Mouse (Mus musculus): ENCODE results near the gene Bcl2l13. TPM values are rescaled to one million over a fixed set of nuclear protein-coding genes. Genes with fewer than 3 reads are reported as not detected.

Gene Bcl2l13
- total RNA-seq, 2 experiments from 2014 or later: 78.0 to 89.4 TPM

Small RNA genes within 50 kb of the gene (microRNA-seq; reads per million reads assigned to microRNA genes)
- 0 reads per million in 2 experiments for gene Gm25193

Other genes starting within 250 kb of the Bcl2l13 start
- 10 to 100 TPM; 10.1 to 18.8 TPM for gene Cecr2, start 169.8 kb upstream of the Bcl2l13 start, total RNA-seq (2021)
- under 1 TPM; 0.22 to 0.48 TPM for gene Slc25a18, start 62.6 kb upstream of the Bcl2l13 start, total RNA-seq (2021)
- gene Atp6v1e1, start 13.4 kb upstream of the Bcl2l13 start, total RNA-seq (2021): 100 to 1,000 TPM; 168 to 172 TPM
- gene Bid, start 80.6 kb downstream of the Bcl2l13 start, total RNA-seq (2021): 1 to 10 TPM; 2.4 TPM